Mouse (Mus musculus) heart, adult 2 months (tissue): Measurements from ENCODE around the gene Necab3.

Source experiments
- CTCF ChIP-seq: fragments of 200-600 bp; IDR thresholded peaks from 2 replicates; pipeline ENCODE4 v1.8.1; 2022; ENCODE audit warnings: antibody characterized with exemption, mild to moderate bottlenecking, moderate library complexity
- POLR2A ChIP-seq: fragments of 200-500 bp; IDR thresholded peaks from 2 replicates; pipeline ENCODE4 v1.6.1; 2011; ENCODE audit warnings: mild to moderate bottlenecking, low read depth, low read length, control low read depth; ENCODE audit not compliant: insufficient read depth

DNA sequence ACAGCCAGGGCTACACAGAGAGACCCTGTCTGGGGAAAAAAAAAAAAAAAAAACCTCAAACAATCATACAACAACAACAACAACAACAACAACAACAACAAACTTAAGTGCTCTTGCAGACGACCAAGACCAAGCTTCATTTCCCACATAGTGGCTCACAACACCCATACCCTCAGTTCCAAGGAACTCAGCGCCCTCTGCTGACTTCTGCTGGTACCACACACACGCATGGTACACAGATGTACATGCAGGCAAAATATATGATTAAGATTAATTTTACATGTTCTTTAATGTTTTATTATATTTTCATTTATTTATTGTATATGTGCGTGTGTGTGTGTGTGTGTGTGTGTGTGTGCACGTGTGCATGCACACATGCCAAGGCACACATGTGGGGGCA is 27.7 kb upstream of the Necab3 start:
- TF ChIP-seq CTCF (peak; percentile 54), POLR2A (no peak)
